Mouse (Mus musculus) brain, embryonic 14.5 days (tissue): ENCODE measurements at regions not wholly inside any gene's neighbourhood (a gene's known extent, or its start where the extent isn't known, plus 50 kb on each side); places are given as distances from the start of the nearest gene placed in this dataset.
A peak's percentile ranks its signal among the peaks of the same experiment; 100 is the strongest.

Experiments used
- CTCF ChIP-seq: fragments of 200-500 bp; IDR thresholded peaks from 2 replicates; pipeline ENCODE4 v1.5.1; 2012; ENCODE audit warnings: inconsistent platforms, mild to moderate bottlenecking, moderate library complexity, borderline replicate concordance; ENCODE audit not compliant: insufficient read depth, insufficient read length; ENCODE audit errors: extremely low read depth
- POLR2A ChIP-seq: fragments of 200-500 bp; IDR thresholded peaks from 2 replicates; pipeline ENCODE4 v1.6.1; 2012; ENCODE audit warnings: mild to moderate bottlenecking, inconsistent platforms, borderline replicate concordance; ENCODE audit not compliant: poor library complexity, insufficient read depth, insufficient read length, severe bottlenecking; ENCODE audit errors: extremely low read depth

DNA sequence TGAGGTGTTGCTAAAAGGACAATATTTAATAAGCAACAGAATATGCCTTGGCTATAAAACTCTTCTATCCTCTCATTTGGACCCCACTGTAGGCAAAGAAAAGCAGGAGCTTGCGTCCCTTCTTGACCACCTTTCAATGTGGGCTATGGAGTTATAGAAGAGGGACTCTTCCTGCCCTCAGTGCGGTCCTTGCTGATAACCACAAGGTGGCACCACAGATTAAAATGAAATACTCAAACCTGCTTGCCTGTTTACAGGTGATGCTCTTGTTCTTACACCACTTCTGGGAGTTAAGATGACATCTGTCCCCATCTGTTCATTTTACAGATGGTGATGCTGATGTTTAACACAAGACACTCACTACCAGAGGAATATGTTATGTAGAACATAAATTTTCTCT, 291.1 kb upstream of the Pappa start:
- TF ChIP-seq CTCF, result peak; percentile 59; the same call in 1 of the 2 replicates
- TF ChIP-seq POLR2A, result no peak
